Mouse (Mus musculus) liver, embryonic 14.5 days (tissue): ENCODE measurements around the gene Rasgrp4.

Source experiments
- CTCF ChIP-seq: IDR thresholded peaks from 2 replicates; pipeline ENCODE4 v1.5.1; 2016; ENCODE audit warnings: antibody characterized with exemption, low read depth, control low read depth
- EP300 ChIP-seq: IDR thresholded peaks from 2 replicates; pipeline ENCODE4 v1.6.1; 2016; ENCODE audit warnings: antibody characterized with exemption, low read depth

- TF ChIP-seq CTCF = no peak
- no peak for TF ChIP-seq EP300
Observed at GRCm38 (mm10) chr7:29179323-29179722, 44.7 kb downstream of the Rasgrp4 start.
